In genomic region chr17:5321589-5322225, GRCm38 (mm10) we compare ENCODE assay signal across 11 mouse cellular contexts.
DNase-seq lines count a peak whose midpoint lies in the region; ATAC-seq and TF ChIP-seq lines count a peak whose summit lies in the region.
"Had no signal": no experiment of that assay in that cellular context is flagged by ENCODE, and none has a peak within 500 bp of the region (broad histone marks: within the 10 kb centered on the region; RNA-seq: fewer than 3 reads in every experiment).

No protein-coding gene starts in this region.

- WGBS in forebrain, postnatal 0 days, result 83% methylated on average over 8 of the region's 8 CpGs
- 85% methylated on average over 8 of the region's 8 CpGs for WGBS in forebrain, embryonic 11.5 days
- 80% methylated on average over 8 of the region's 8 CpGs for WGBS in liver, adult 2 months

- peaks cover 34% of the 10 kb centered on the region for H3K36me3 ChIP-seq in forebrain, postnatal 0 days (ENCODE audit: insufficient read depth)
- H3K36me3 ChIP-seq in forebrain, embryonic 11.5 days (ENCODE audit: control insufficient read depth, insufficient read depth, low read length), result peaks cover 3% of the 10 kb centered on the region; the same call in 1 of the 2 replicates
- H3K36me3 ChIP-seq in liver, adult 2 months (ENCODE audit: control insufficient read depth, insufficient read depth, low read length), result peaks cover 22% of the 10 kb centered on the region

- no peak for TF ChIP-seq POLR2A in liver, adult 2 months (IDR thresholded peaks at IDR 0.05; ENCODE audit: extremely low read depth, insufficient read depth, low read length)
- TF ChIP-seq POLR2A in brain, embryonic 14.5 days (IDR thresholded peaks at IDR 0.05; ENCODE audit: borderline replicate concordance, extremely low read depth, insufficient read depth, insufficient read length, poor library complexity, severe bottlenecking), result no peak

- no peaks in the 10 kb centered on the region for H3K79me2 ChIP-seq in liver, adult 2 months (ENCODE audit: control insufficient read depth, insufficient read depth, low read length)

- no peak overlapping the region for H3K9ac ChIP-seq in forebrain, postnatal 0 days
- no peak overlapping the region for H3K9ac ChIP-seq in forebrain, embryonic 11.5 days (ENCODE audit: low read length)
- no peak overlapping the region for H3K9ac ChIP-seq in liver, adult 2 months (ENCODE audit: low read depth, low read length)
- H3K9ac ChIP-seq: embryonic facial prominence, embryonic 12.5 days; hindbrain, embryonic 15.5 days; liver, embryonic 15.5 days had no signal

- H3K4me3 ChIP-seq in forebrain, postnatal 0 days (ENCODE audit: low read depth, low read length), result no peak overlapping the region
- no peak overlapping the region for H3K4me3 ChIP-seq in forebrain, embryonic 11.5 days (ENCODE audit: low read depth, low read length)
- no peak overlapping the region for H3K4me3 ChIP-seq in liver, adult 2 months (ENCODE audit: insufficient read depth, low read depth, low read length)
- H3K4me3 ChIP-seq: embryonic facial prominence, embryonic 12.5 days; hindbrain, embryonic 15.5 days; liver, embryonic 15.5 days had no signal

- no peak overlapping the region for H3K4me2 ChIP-seq in forebrain, postnatal 0 days (ENCODE audit: low read depth)
- no peak overlapping the region for H3K4me2 ChIP-seq in forebrain, embryonic 11.5 days (ENCODE audit: low read depth, low read length, severe bottlenecking)
- H3K4me2 ChIP-seq: embryonic facial prominence, embryonic 12.5 days; hindbrain, embryonic 15.5 days; liver, embryonic 15.5 days had no signal

- ATAC-seq in forebrain, postnatal 0 days, result no peak; the same call in 1 of the 2 replicates
- ATAC-seq in forebrain, embryonic 11.5 days (replicated peaks; ENCODE audit: low FRiP score), result no peak; the same call in 1 of the 2 replicates
- peak; percentile 77 for ATAC-seq in megakaryocyte-erythroid progenitor cell, adult 5-6 weeks (replicated peaks; ENCODE audit: low FRiP score, low TSS enrichment, poor library complexity, severe bottlenecking)

- no peaks in the 10 kb centered on the region for H3K27me3 ChIP-seq in forebrain, postnatal 0 days (ENCODE audit: insufficient read depth, low read length)
- H3K27me3 ChIP-seq in forebrain, embryonic 11.5 days (ENCODE audit: control insufficient read depth, insufficient read depth, low read length), result 0 out of 2 replicates have a peak, but pooled peaks cover 1% of the 10 kb centered on the region
- no peaks in the 10 kb centered on the region for H3K27me3 ChIP-seq in liver, adult 2 months (ENCODE audit: control insufficient read depth, insufficient read depth, low read length)
- H3K27me3 ChIP-seq: embryonic facial prominence, embryonic 12.5 days; hindbrain, embryonic 15.5 days; liver, embryonic 15.5 days had no signal

- no peaks in the 10 kb centered on the region for H3K9me3 ChIP-seq in forebrain, postnatal 0 days (ENCODE audit: low read length)
- no peaks in the 10 kb centered on the region for H3K9me3 ChIP-seq in forebrain, embryonic 11.5 days (ENCODE audit: control insufficient read depth, low read length)
- H3K9me3 ChIP-seq: embryonic facial prominence, embryonic 12.5 days; hindbrain, embryonic 15.5 days; liver, embryonic 15.5 days had no signal

- peak; percentile 56 for TF ChIP-seq CTCF in forebrain, postnatal 0 days (IDR thresholded peaks at IDR 0.05; ENCODE audit: low read depth)
- peak; percentile 48 for TF ChIP-seq CTCF in liver, adult 2 months (IDR thresholded peaks at IDR 0.05; ENCODE audit: low read depth, low read length)
- peak; percentile 44; the same call in 1 of the 2 replicates for TF ChIP-seq CTCF in brain, embryonic 14.5 days (IDR thresholded peaks at IDR 0.05; ENCODE audit: borderline replicate concordance, extremely low read depth, insufficient read depth, insufficient read length)

- H3K27ac ChIP-seq in forebrain, postnatal 0 days (ENCODE audit: low read depth, low read length), result no peak overlapping the region
- H3K27ac ChIP-seq in forebrain, embryonic 11.5 days (ENCODE audit: low read depth, low read length), result no peak overlapping the region
- no peak overlapping the region for H3K27ac ChIP-seq in liver, adult 2 months (replicated peaks; ENCODE audit: insufficient read depth, low read depth, low read length)
- H3K27ac ChIP-seq: embryonic facial prominence, embryonic 12.5 days; hindbrain, embryonic 15.5 days; liver, embryonic 15.5 days had no signal

- no peak for DNase-seq in forebrain, postnatal 0 days
- DNase-seq in forebrain, embryonic 11.5 days (ENCODE audit: low spot score), result no peak
- no peak for DNase-seq in liver, adult 2 months (ENCODE audit: extremely low read depth, low read depth, low spot score)
- DNase-seq in liver, result no peak
- no peak for DNase-seq in brain, embryonic 14.5 days (ENCODE audit: low read depth)
- no peak for DNase-seq in layer of hippocampus, adult 11-12 months (ENCODE audit: low spot score)
- no peak for DNase-seq in ovary, postnatal 10 days (ENCODE audit: low spot score)

- peaks cover 14% of the 10 kb centered on the region for H3K4me1 ChIP-seq in forebrain, postnatal 0 days (ENCODE audit: insufficient read depth)
- H3K4me1 ChIP-seq in forebrain, embryonic 11.5 days (replicated peaks; ENCODE audit: control insufficient read depth, insufficient read depth, low read length), result peaks cover 19% of the 10 kb centered on the region; the same call in 1 of the 2 replicates
- peaks cover 3% of the 10 kb centered on the region; the same call in 1 of the 2 replicates for H3K4me1 ChIP-seq in liver, adult 2 months (ENCODE audit: control insufficient read depth, insufficient read depth, low read length)
